25 mouse cellular contexts compared by ENCODE assay signal in the genomic region with DNA sequence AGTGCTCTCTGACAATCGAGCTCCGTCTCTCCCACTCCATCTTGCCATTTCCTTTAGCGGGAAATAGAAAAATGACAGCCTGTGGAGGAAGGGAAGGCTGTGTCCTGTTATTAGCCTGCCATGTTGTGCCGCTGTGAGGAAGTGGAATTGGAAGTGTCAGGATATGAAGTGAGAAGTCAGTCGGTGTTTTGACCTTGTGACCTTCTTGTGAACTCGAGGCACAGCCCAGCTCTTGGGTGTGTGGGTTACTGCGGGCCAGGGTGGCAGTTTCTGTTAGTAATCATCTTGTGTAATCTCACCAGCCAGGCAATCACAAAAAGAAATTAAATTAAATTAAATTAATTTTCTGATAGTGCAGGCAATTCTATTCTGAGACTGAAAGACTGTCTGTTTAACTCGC.
A peak's percentile ranks its signal among the peaks of the same experiment; 100 is the strongest.
DNase-seq lines count a peak whose midpoint lies in the region; ATAC-seq and TF ChIP-seq lines count a peak whose summit lies in the region.
"Had no signal": no experiment of that assay in that cellular context is flagged by ENCODE, and none has a peak within 500 bp of the region (broad histone marks: within the 10 kb centered on the region; RNA-seq: fewer than 3 reads in every experiment).

No protein-coding gene starts in this region.

- H3K4me1 ChIP-seq in midbrain, embryonic 11.5 days (ENCODE audit: control insufficient read depth, insufficient read depth, low read length): no peaks in the 10 kb centered on the region
- H3K4me1 ChIP-seq in midbrain, postnatal 0 days (ENCODE audit: insufficient read depth, low read length): no peaks in the 10 kb centered on the region
- H3K4me1 ChIP-seq: forebrain, embryonic 10.5 days; hindbrain, embryonic 10.5 days; hindbrain, embryonic 15.5 days had no signal

- H3K9ac ChIP-seq in midbrain, embryonic 11.5 days (ENCODE audit: low read length): no peak overlapping the region
- H3K9ac ChIP-seq in midbrain, postnatal 0 days (replicated peaks; ENCODE audit: low read length, poor library complexity, severe bottlenecking): no peak overlapping the region
- H3K9ac ChIP-seq: embryonic facial prominence, embryonic 13.5 days; forebrain, embryonic 15.5 days; heart, embryonic 13.5 days; hindbrain, embryonic 15.5 days had no signal

- no peaks in the 10 kb centered on the region for H3K36me3 ChIP-seq in midbrain, embryonic 11.5 days (ENCODE audit: control insufficient read depth, insufficient read depth, low read length)
- no peaks in the 10 kb centered on the region for H3K36me3 ChIP-seq in midbrain, postnatal 0 days (ENCODE audit: insufficient read depth, low read length)
- H3K36me3 ChIP-seq: embryonic facial prominence, embryonic 13.5 days; forebrain, embryonic 10.5 days; forebrain, embryonic 15.5 days; heart, embryonic 13.5 days; hindbrain, embryonic 10.5 days; hindbrain, embryonic 15.5 days had no signal

- TF ChIP-seq CTCF in midbrain, postnatal 0 days (IDR thresholded peaks at IDR 0.05): no peak

- H3K27me3 ChIP-seq in midbrain, embryonic 11.5 days (ENCODE audit: control insufficient read depth, insufficient read depth, low read length): no peaks in the 10 kb centered on the region
- H3K27me3 ChIP-seq in midbrain, postnatal 0 days (ENCODE audit: insufficient read depth, low read length): no peaks in the 10 kb centered on the region
- H3K27me3 ChIP-seq: embryonic facial prominence, embryonic 13.5 days; forebrain, embryonic 15.5 days; heart, embryonic 13.5 days; hindbrain, embryonic 15.5 days had no signal

- no peak for ATAC-seq in midbrain, embryonic 11.5 days (ENCODE audit: low FRiP score)
- no peak for ATAC-seq in midbrain, postnatal 0 days (ENCODE audit: low FRiP score)
- ATAC-seq: CD4-positive, CD25-positive, alpha-beta regulatory T cell, adult 4 months; forebrain, embryonic 15.5 days; inflammation-experienced regulatory T-cells, adult 6 months had no signal

- DNase-seq in kidney, postnatal 14 days: peak; percentile 8
- DNase-seq in kidney, adult 8-10 months: no peak
- DNase-seq in midbrain, embryonic 11.5 days (ENCODE audit: low spot score, missing footprints): peak; percentile 44
- no peak for DNase-seq in midbrain, postnatal 0 days (ENCODE audit: low spot score)
- DNase-seq in embryo, embryonic 11 days: peak; percentile 39
- no peak for DNase-seq in thymus, postnatal 25 days
- DNase-seq in urinary bladder, postnatal 14 days (ENCODE audit: low spot score): no peak
- DNase-seq: adrenal gland, postnatal 25 days; cerebellum, adult 18-20 months; cerebellum, postnatal 10 days; gastrocnemius, adult 2 months; heart, postnatal 10 days; kidney, adult 18-20 months; kidney, postnatal 25 days; liver; midbrain, embryonic 14.5 days; spleen, adult 18-20 months had no signal

- no peak overlapping the region for H3K27ac ChIP-seq in midbrain, embryonic 11.5 days (ENCODE audit: low read depth, low read length)
- H3K27ac ChIP-seq in midbrain, postnatal 0 days (ENCODE audit: low read depth, low read length): no peak overlapping the region
- H3K27ac ChIP-seq: embryonic facial prominence, embryonic 13.5 days; forebrain, embryonic 10.5 days; forebrain, embryonic 15.5 days; gastrocnemius, adult 2 months; heart, embryonic 13.5 days; hindbrain, embryonic 10.5 days; hindbrain, embryonic 15.5 days had no signal

- 75% methylated on average over 8 of the region's 8 CpGs for WGBS in midbrain, embryonic 11.5 days
- WGBS in midbrain, postnatal 0 days: 73% methylated on average over 8 of the region's 8 CpGs

- H3K9me3 ChIP-seq in midbrain, embryonic 11.5 days (ENCODE audit: control insufficient read depth, low read length): no peaks in the 10 kb centered on the region
- no peaks in the 10 kb centered on the region for H3K9me3 ChIP-seq in midbrain, postnatal 0 days (ENCODE audit: low read length)
- H3K9me3 ChIP-seq: embryonic facial prominence, embryonic 13.5 days; forebrain, embryonic 10.5 days; forebrain, embryonic 15.5 days; heart, embryonic 13.5 days; hindbrain, embryonic 10.5 days; hindbrain, embryonic 15.5 days had no signal

- no peak overlapping the region for H3K4me3 ChIP-seq in midbrain, embryonic 11.5 days (ENCODE audit: low read depth, low read length)
- no peak overlapping the region for H3K4me3 ChIP-seq in midbrain, postnatal 0 days (ENCODE audit: low read depth, low read length)
- H3K4me3 ChIP-seq: embryonic facial prominence, embryonic 13.5 days; forebrain, embryonic 10.5 days; forebrain, embryonic 15.5 days; gastrocnemius, adult 2 months; heart, embryonic 13.5 days; hindbrain, embryonic 10.5 days; hindbrain, embryonic 15.5 days had no signal

- no peak overlapping the region for H3K4me2 ChIP-seq in midbrain, embryonic 11.5 days
- H3K4me2 ChIP-seq in midbrain, postnatal 0 days (ENCODE audit: low read depth, low read length, poor library complexity, severe bottlenecking): no peak overlapping the region
- H3K4me2 ChIP-seq: embryonic facial prominence, embryonic 13.5 days; forebrain, embryonic 15.5 days; heart, embryonic 13.5 days; hindbrain, embryonic 15.5 days had no signal

Comparison
In these comparisons a context has a peak if more than half of its experiments do, and no peak if none do; other contexts are left out.
1. DNase-seq: peak in kidney, postnatal 14 days (single experiment), midbrain, embryonic 11.5 days (single experiment) and embryo, embryonic 11 days (single experiment); none in kidney, adult 8-10 months (0 of 2), midbrain, postnatal 0 days (single experiment), thymus, postnatal 25 days (single experiment) and urinary bladder, postnatal 14 days (single experiment).